Mouse (Mus musculus) megakaryocyte, embryonic 14.5 days (primary cell): ENCODE results near the gene B3gat3.

Source experiments
- FLI1 ChIP-seq: IDR thresholded peaks from 2 replicates; pipeline ENCODE4 v1.6.1; 2012; ENCODE audit warnings: low read length, inconsistent platforms, mixed read lengths
- GATA1 ChIP-seq: IDR thresholded peaks from 3 replicates; pipeline ENCODE4 v1.6.1; 2012; ENCODE audit warnings: mixed read lengths, low read length, inconsistent platforms, borderline replicate concordance

- TF ChIP-seq GATA1 (no peak), FLI1 (no peak)
These were observed 9.9 kb downstream of the B3gat3 start for GRCm38 (mm10) chr19:8930117-8930516.
